Mouse (Mus musculus) kidney, adult 9 months (tissue): ENCODE results near the gene Olfr1.

Source experiments
- DNase-seq: peaks from one replicate; pipeline ENCODE4 v3.0.0; 2022

Olfr1 gene

DNA sequence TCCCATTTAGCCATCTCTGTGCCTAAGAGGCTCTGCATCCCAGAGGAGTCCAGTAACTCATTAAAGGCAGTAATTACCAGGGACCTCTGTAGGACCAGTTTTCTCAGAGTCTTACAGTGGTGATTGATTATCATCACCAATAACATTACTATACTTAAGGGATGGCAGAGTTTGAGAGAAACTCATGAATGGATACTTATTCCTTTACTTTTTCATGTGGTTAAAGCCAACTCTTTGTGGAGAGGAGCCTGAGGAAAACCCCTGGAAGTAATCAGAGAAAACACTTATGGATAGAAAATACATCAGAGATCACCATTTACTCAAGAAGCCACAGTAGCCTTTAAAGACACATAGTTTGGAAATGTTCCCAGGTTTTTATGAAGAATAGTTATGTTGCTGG lies at the start of gene Olfr1:
Gene Olfr1, minus strand, starts transcription at position 101 of the 400 bp plus-strand sequence.
- DNase-seq, result no peak

- no peak for DNase-seq
Measured at GRCm38 (mm10) chr11:73428377-73428776, 29.0 kb upstream of the Olfr1 start, which contains the start of gene Olfr378. Olfr378 (minus strand) TSS chr11:73428477.

GRCm38 (mm10) chr11:73395374-73395773 lies 4.0 kb downstream of the Olfr1 start:
- no peak for DNase-seq

- DNase-seq, result no peak
Measured at GRCm38 (mm10) chr11:73370946-73371345, 28.5 kb downstream of the Olfr1 start, which contains the start of gene Olfr376. Olfr376 (plus strand) TSS chr11:73371246.

- DNase-seq, result no peak
Measured at GRCm38 (mm10) chr11:73350483-73350882, 48.9 kb downstream of the Olfr1 start, which contains the start of gene Olfr20. Olfr20 (plus strand) TSS chr11:73350783.
